Mouse (Mus musculus) left cerebral cortex, postnatal 25 days (tissue): ENCODE measurements around the gene Gpat3. TPM values are rescaled to one million over a fixed set of nuclear protein-coding genes. Genes with fewer than 3 reads are reported as not detected.

Experiments
- DNase-seq, 2 experiments: peaks; one replicate each; pipeline ENCODE4 v3.0.0; 2022; ENCODE audit warnings: low spot score in 2 of 2, mixed read lengths in 1 of 2
- intact Hi-C: fragments of 180-260 bp; cut with DNase I; formaldehyde crosslinking; loops from one replicate; pipeline ENCODE4 v1.15.1; 2025
- total RNA-seq, 2 experiments: library from RNA; stranded (reverse); gene quantifications; 2 replicates each; pipeline ENCODE4 v1.2.3; 2021

Gpat3 gene
- total RNA-seq = 1 to 10 TPM; 3.3 to 3.7 TPM

- intact Hi-C loops = loop anchor here (10.0 kb wide), 1 partner anchor 819 kb away; the partner anchor contains the start of gene Nkx6-1
Measured at GRCm38 (mm10) chr5:100845485-100845847, at the start of gene Gpat3. Gene Gpat3, plus strand, starts transcription at chr5:100845713.

DNA sequence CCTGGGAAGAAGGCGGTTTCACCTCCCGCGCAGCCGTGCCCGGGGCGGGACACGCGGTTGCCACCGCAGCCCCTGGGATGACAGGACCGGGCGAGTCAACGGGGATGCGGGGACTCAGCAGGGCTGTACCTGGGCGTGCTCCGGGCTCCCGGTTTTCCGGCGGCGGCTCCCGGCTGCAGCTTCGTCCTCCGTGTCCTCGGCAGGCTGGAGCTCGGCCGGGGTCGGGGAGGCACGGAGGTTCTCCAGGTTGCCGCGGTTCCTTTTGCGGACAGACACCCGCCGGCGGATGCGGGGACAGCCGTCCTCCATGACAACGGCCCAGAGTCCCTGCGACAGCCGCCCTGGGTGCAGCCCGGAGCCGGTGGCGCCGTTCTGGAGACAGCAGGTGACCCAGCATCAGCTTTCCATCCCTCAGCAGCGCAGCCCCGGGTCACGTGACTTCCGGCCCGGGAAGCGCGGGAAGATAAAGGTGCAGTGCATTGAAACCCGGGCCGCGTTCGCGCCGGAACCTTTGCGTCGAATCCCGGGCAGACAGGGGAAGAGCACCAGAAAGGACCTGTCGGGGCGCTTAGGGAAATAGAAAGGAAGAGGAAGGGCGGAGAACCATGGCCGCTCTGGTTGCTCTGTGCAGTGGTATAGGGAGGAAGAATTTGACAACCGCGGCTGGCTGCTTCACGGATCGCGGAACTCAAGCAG is 47.2 kb upstream of the Gpat3 start, which contains the start of the genes Helq and Mrps18c:
Gene Helq, minus strand, starts transcription at position 434 of the 696 bp plus-strand sequence.
Gene Mrps18c, plus strand, starts transcription at position 463 of the 696 bp plus-strand sequence.
- intact Hi-C loops = loop anchor here (2.0 to 10.0 kb wide), 3 partner anchors 124 to 381 kb away; partner anchors contain the start of genes Coq2 and Sec31a
- peak; percentile 93 to 96 for DNase-seq

More at GRCm38 (mm10) chr5:100845485-100845847, at the start of gene Gpat3:
- peak; percentile 27 to 31 for DNase-seq

- intact Hi-C loops = no loop called here
- no peak for DNase-seq
Measured at GRCm38 (mm10) chr5:100818341-100818740, 27.2 kb upstream of the Gpat3 start.

DNA sequence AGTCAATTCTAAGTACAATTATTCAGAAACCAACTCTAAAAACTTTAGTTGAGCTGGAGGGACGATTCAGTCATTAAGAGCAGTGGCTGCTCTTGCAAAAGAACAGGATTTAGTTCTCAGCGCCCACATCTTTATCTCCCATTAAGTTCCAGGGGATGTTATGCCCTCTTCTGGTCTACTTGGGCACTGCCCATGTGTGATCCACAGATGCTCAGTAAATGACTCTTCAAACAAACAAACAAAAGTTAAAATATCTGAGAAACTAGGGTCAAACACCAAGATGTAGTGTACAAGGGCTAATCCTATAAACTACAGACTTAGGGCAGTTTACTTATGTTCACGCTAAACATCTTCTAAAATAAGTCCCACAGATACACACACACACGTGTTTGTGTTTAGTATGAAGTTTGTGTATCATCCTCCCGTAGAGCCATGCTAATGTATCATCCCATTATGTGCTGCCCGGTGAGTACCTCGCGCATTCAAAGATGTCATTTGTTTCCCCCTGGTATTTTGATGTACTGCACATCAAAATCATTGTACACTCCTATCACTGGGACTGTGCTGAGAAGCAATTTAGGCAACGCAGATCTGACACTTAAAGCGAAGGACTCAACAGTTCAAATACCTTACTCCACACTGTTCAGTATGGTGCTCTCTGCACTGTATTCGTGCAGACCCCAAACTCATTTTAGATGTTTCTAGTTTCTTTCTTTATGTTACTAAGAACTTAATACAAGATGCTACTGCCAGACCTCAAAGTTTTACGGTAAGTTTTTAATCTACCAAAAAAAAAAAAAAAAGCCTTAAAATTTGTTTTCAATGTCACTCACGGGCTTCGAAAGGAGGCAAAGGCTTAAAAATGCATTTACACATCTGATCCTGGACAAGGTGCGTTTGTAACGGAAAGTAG is 25.7 kb upstream of the Gpat3 start:
- intact Hi-C loops = no loop called here
- DNase-seq = no peak

DNA sequence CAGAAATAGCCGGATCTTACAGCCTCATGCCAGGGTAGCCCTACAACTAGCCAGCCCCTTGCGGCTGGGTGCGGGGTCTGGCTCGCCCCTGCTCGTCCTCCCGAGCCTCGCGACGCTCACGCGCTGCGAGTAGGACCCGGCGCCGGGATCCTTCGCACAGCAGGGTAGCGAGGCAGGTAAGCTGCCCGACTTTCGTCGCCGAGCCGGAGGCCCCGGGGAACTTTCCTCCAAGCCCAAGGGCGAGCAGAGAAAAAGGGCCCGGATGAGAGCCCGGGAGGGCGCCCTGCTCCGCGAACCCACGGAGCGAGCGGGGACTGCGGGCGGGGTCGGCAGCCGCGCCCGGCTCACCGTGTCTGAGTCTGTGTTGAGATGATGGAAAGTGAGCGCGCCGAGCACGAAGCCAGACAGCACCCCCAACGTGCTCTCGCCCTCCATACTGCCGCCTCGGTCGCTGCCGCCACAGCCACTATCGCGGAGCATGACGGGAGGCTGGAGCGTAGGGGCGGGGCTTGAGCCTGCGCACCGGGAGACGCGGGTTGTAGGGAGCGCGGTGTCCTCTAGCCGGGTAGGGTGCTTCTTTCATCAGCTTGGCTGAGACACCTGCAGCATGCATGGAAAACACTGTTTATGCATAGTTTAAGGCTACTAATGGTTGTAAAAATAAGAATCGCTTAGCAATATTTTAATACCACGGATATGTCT is 24.9 kb upstream of the Gpat3 start, which contains the start of gene Abraxas1:
Gene Abraxas1, minus strand, starts transcription at position 483 of the 702 bp plus-strand sequence.
- intact Hi-C loops = no loop called here
- DNase-seq = peak; percentile 87 to 88

DNA sequence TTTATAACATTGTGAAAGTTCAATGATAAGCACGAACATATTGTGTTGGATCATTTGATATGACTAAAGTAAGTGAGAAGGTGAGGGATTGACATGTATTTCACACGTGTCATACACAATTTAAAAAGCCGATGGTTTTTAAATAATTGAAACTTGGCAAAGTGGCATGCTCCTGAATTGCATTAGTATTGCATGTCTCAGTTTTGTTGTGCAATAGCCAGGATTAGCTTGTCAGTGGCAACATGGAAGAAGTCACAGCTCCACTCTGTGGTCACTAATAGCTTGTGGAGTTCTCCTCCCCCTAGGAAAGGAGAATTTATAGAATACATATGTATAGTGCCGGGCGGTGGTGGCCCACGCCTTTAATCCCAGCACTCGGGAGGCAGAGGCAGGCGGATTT is 24.1 kb upstream of the Gpat3 start:
- intact Hi-C loops = no loop called here
- no peak for DNase-seq

DNA sequence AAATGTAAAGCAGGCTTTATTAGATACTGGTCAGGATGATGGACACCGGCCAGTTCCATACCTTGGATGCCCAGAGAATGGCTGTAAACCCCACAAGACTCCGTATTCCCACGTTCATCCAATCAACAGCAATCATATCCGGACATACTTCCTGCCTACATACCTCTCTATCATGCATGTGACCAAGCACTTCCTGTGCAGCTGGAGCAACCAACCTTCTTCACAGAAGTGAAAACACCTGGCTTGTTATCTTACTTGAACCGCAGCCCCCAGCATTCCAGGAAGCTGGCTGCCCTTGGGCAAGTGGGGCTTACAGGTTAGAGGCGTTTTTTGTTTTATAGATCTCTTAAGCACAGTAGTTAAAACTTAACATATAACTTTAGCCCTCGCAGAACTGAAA is 22.7 kb upstream of the Gpat3 start:
- intact Hi-C loops = no loop called here
- DNase-seq = no peak

DNA sequence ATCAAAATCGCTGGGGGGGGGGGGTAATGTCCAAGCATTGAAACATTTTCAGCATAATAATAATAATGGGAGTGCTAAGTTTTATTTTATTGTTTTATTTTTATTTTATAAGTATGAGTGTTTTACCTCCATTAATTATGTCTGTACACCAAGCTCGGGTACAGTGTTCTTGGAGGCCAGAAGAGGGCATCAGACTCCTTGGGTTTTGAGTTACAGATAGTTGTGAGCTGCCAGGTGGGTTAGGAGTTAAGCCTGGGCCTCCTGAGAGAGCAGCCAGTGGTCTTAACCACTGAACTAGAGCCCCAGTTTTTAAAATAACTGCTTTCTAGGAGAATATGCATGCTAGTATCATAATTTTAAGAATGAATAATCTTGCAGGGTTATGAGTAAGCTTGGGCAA is 19.5 kb upstream of the Gpat3 start:
- intact Hi-C loops = loop anchor here (1.0 kb wide), 1 partner anchor 89 kb away; no protein-coding TSS in a partner anchor
- peak in 1 of 2 experiments; percentile 17 for DNase-seq

GRCm38 (mm10) chr5:100826531-100826930 is 19.0 kb upstream of the Gpat3 start:
- intact Hi-C loops = loop anchor here (1.0 kb wide), 1 partner anchor 89 kb away; no protein-coding TSS in a partner anchor
- DNase-seq = peak in 1 of 2 experiments; percentile 17

GRCm38 (mm10) chr5:100828701-100829100 is 16.8 kb upstream of the Gpat3 start:
- intact Hi-C loops = no loop called here

DNA sequence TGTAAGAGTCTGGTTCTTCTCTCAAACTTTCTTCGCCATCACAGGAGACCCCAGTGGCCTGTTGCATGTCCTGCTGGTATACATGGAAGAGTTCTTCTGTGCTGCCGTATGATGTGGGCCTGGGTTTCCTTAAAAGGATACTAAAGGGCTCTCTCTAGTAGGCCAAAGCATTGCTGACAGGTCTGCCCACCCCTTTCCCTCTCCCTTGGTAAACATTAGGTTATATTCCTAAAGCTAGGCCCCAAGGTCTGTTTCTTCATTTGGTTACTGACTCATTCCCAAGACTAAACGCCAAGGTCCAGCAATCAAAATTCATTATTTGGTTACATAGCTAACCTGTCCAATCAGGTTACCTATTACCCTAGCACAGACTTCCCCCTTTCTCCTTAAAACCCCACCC is 12.8 kb upstream of the Gpat3 start:
- intact Hi-C loops = no loop called here
- DNase-seq = no peak

More at GRCm38 (mm10) chr5:100828701-100829100, 16.8 kb upstream of the Gpat3 start:
- no peak for DNase-seq

DNA sequence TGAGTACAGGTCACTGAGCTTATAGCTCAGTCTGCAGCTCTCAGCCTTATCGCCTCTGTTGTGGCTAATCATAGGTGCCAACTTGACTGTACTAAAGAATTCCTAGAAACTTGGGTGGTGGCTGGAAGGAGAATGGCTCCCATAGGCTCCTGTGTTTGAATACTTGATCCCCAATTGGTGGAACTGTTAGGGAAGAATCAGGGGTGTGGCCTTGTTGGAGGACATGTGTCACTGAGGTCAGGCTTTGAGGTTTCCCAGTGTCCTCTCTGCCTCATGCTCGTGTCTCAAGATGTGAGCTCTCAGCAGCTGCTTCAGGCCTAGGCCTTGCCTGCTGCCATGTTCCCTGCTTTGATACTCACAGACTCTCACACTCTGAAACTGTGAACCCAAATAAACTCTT is 11.7 kb upstream of the Gpat3 start:
- DNase-seq = no peak
- intact Hi-C loops = no loop called here

DNA sequence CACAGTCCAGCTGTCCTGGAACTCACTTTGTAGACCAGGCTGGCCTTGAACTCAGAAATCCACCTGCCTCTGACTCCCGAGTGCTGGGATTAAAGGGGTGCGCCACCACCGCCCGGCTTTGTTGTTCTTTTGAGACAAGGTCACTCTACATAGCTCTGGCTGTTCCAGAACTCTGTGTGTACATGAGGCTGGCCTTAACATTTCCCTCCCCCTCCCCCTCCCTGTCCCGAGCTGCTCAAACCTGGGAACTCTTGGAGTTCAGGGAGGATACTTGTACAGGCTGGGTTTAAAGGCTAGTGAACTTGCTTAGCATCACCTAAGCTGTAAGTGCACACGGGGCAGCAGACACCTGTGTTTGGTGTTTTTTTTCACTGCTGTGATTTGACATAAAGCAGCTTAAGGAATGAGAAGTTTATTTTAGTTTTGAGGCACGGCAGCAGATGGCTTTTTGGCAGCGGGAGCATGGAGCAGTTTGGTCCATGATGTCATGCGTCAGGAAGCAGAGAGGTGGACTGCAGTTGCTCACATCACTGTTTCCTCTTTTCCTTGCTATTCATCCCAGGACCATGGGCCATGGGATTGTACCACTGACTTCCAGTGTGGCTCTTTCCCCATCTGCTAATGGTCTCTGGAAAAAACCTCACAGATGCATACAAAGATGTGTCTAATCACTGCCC is 9.5 kb upstream of the Gpat3 start:
- intact Hi-C loops = no loop called here
- DNase-seq = no peak

GRCm38 (mm10) chr5:100837907-100838306 is 7.6 kb upstream of the Gpat3 start:
- no peak for DNase-seq
- intact Hi-C loops = no loop called here

GRCm38 (mm10) chr5:100844485-100844884 is 1.0 kb upstream of the Gpat3 start:
- no peak for DNase-seq
- intact Hi-C loops = loop anchor here (10.0 kb wide), 1 partner anchor 820 kb away; the partner anchor contains the start of gene Nkx6-1

DNA sequence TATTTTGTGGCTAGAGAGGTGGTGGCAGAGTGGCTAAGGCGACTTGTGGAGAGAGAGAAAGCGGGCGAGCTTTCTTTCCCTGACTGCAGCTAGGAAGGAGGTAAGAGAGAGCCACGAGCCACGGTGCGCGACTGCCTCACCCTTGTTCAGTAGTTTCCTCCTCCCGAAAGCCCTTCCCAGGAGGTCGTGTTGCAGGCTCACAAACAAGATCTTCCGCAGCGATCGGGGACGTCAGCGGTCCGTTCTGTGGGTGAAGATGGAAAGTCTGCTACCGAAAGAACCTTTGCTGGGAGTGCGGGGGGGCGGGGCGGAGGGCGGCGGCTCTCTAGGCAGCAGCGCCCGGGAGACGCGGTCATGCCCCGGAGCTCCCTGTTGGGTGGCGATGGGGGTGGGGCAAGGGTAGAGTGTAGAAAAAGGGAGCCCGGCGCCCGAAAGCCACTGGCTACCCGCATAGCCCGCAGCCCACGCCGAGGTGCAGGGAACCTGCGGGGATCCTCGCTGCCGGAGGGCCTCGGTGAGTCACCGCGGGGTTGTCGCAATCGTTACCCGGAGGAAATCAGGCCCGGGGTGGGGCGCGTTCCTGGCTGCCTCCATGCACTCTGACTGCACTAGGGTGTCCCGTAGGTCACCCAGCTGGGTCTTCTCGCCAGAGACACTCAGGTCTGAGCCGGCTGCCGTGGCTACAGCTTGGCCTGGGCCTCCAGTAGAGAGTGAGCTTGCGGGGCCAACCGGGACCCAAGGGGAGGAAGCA is 510 bp downstream of the Gpat3 start:
- intact Hi-C loops = loop anchor here (10.0 kb wide), 1 partner anchor 819 kb away; the partner anchor contains the start of gene Nkx6-1
- DNase-seq = peak; percentile 42 to 57

- intact Hi-C loops = loop anchor here (10.0 kb wide), 1 partner anchor 818 kb away; the partner anchor contains the start of gene Nkx6-1
- peak in 1 of 2 experiments; percentile 5 for DNase-seq
Measured at GRCm38 (mm10) chr5:100846599-100846920, 1.0 kb downstream of the Gpat3 start.

GRCm38 (mm10) chr5:100847143-100847542 is 1.6 kb downstream of the Gpat3 start:
- DNase-seq = no peak
- intact Hi-C loops = loop anchor here (10.0 kb wide), 1 partner anchor 818 kb away; the partner anchor contains the start of gene Nkx6-1
